17 mouse cellular contexts compared by ENCODE assay signal in the genomic region with DNA sequence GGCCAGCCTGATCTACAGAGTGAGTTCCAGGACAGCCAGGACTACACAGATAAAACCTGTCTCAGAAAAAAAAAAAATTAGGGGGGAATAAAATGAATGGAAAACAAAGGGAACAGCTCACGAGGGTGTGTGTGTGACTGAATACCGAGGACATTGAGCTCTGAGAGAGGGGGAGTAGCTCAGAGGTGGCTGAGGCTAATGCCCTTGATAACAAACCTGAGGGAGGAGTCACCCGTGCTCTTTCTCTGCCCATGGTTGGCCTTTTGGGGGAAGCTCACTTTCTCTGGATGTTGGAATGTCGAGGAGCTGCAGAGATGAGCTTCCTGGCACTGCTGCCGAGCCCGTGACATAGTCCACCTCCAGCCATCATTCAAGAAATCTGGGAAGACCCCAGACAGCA. TPM values are rescaled to one million over a fixed set of nuclear protein-coding genes. Genes with fewer than 3 reads are reported as not detected.
DNase-seq lines count a peak whose midpoint lies in the region; ATAC-seq and TF ChIP-seq lines count a peak whose summit lies in the region.
"Had no signal": no experiment of that assay in that cellular context is flagged by ENCODE, and none has a peak within 500 bp of the region (broad histone marks: within the 10 kb centered on the region; RNA-seq: fewer than 3 reads in every experiment).

No protein-coding gene starts in this region.

- no peaks in the 10 kb centered on the region for H3K27me3 ChIP-seq in heart, embryonic 10.5 days (ENCODE audit: insufficient read depth, poor library complexity, severe bottlenecking)
- H3K27me3 ChIP-seq in liver, embryonic 11.5 days (replicated peaks; ENCODE audit: control insufficient read depth, insufficient read depth, low read length): no peaks in the 10 kb centered on the region
- H3K27me3 ChIP-seq: forebrain, embryonic 13.5 days; hindbrain, embryonic 15.5 days; neural tube, embryonic 12.5 days had no signal

- DNase-seq in heart, embryonic 10.5 days (ENCODE audit: low spot score): no peak
- DNase-seq in heart, postnatal 36 days: no peak
- no peak for DNase-seq in liver, embryonic 11.5 days (ENCODE audit: low spot score)
- no peak for DNase-seq in liver
- peak; percentile 18 for DNase-seq in R1 (ENCODE audit: low read depth, low spot score)
- peak; percentile 67 for DNase-seq in induced T-regulatory cell, adult 2 months (ENCODE audit: low read depth)
- no peak for DNase-seq in lung, adult 2 months
- DNase-seq: adrenal gland, adult 2 months; embryo, embryonic 11 days; lung, postnatal 36 days; thymus, postnatal 25 days had no signal

- no peak for TF ChIP-seq POLR2A in lung, adult 2 months (IDR thresholded peaks at IDR 0.05; ENCODE audit: borderline replicate concordance, extremely low read depth, low read depth, low read length)

- WGBS in heart, embryonic 10.5 days: 35% methylated on average over 6 of the region's 6 CpGs
- 38% methylated on average over 6 of the region's 6 CpGs for whole genome bisulfite sequencing in liver, embryonic 11.5 days
- WGBS in lung, adult 2 months: 58% methylated on average over 6 of the region's 6 CpGs

- no peak overlapping the region for H3K4me3 ChIP-seq in heart, embryonic 10.5 days
- no peak overlapping the region for H3K4me3 ChIP-seq in liver, embryonic 11.5 days (ENCODE audit: low read depth, low read length)
- no peak overlapping the region for H3K4me3 ChIP-seq in lung, adult 2 months (replicated peaks; ENCODE audit: extremely low read depth, low read depth, low read length)
- H3K4me3 ChIP-seq: forebrain, embryonic 13.5 days; hindbrain, embryonic 15.5 days; neural tube, embryonic 12.5 days had no signal

- ATAC-seq in liver, embryonic 11.5 days (replicated peaks; ENCODE audit: low FRiP score): no peak
- ATAC-seq: forebrain, embryonic 13.5 days; midbrain, embryonic 16.5 days had no signal

- H3K36me3 ChIP-seq in heart, embryonic 10.5 days: no peaks in the 10 kb centered on the region
- no peaks in the 10 kb centered on the region for H3K36me3 ChIP-seq in liver, embryonic 11.5 days (ENCODE audit: control insufficient read depth, insufficient read depth, low read length)
- H3K36me3 ChIP-seq: hindbrain, embryonic 15.5 days; neural tube, embryonic 12.5 days had no signal

- H3K9me3 ChIP-seq in heart, embryonic 10.5 days: no peaks in the 10 kb centered on the region
- no peaks in the 10 kb centered on the region for H3K9me3 ChIP-seq in liver, embryonic 11.5 days (ENCODE audit: control insufficient read depth, low read length)
- H3K9me3 ChIP-seq: forebrain, embryonic 13.5 days; hindbrain, embryonic 15.5 days; neural tube, embryonic 12.5 days had no signal

- TF ChIP-seq CTCF in lung, adult 2 months (IDR thresholded peaks at IDR 0.05; ENCODE audit: insufficient read depth, low read length): no peak

- peak overlapping the region; percentile 67; the same call in 1 of the 2 replicates for H3K27ac ChIP-seq in heart, embryonic 10.5 days
- no peak overlapping the region for H3K27ac ChIP-seq in liver, embryonic 11.5 days (ENCODE audit: low read depth, low read length)
- H3K27ac ChIP-seq: forebrain, embryonic 13.5 days; hindbrain, embryonic 15.5 days; neural tube, embryonic 12.5 days had no signal

- H3K9ac ChIP-seq in liver, embryonic 11.5 days (ENCODE audit: low read depth, low read length): no peak overlapping the region
- H3K9ac ChIP-seq: forebrain, embryonic 13.5 days; hindbrain, embryonic 15.5 days; neural tube, embryonic 12.5 days had no signal

- peak overlapping the region; percentile 14; the same call in 1 of the 2 replicates for H3K4me2 ChIP-seq in liver, embryonic 11.5 days
- H3K4me2 ChIP-seq: forebrain, embryonic 13.5 days; hindbrain, embryonic 15.5 days; neural tube, embryonic 12.5 days had no signal

- peaks cover 32% of the 10 kb centered on the region for H3K4me1 ChIP-seq in heart, embryonic 10.5 days
- H3K4me1 ChIP-seq in liver, embryonic 11.5 days (replicated peaks; ENCODE audit: control insufficient read depth, insufficient read depth, low read length): peaks cover 34% of the 10 kb centered on the region
- H3K4me1 ChIP-seq in lung, adult 2 months (ENCODE audit: control insufficient read depth, insufficient read depth, low read length): peaks cover 13% of the 10 kb centered on the region
- H3K4me1 ChIP-seq: neural tube, embryonic 12.5 days had no signal

- intact Hi-C loops in heart, postnatal 36 days (cut with DNase I): no loop called here

RNA-seq across cellular contexts. Expression of gene Gpr183, which starts 4.0 kb away (rescaled TPM):
- 1.6 and 2.3 TPM in 2 replicates for polyA plus RNA-seq in heart, embryonic 10.5 days (2016; fragmentation: Nextera tagmentation; extraction: Ambion mirVana)
- total RNA-seq in heart, postnatal 36 days (2021): 1 to 10 TPM; 1.2 to 2.0 TPM
- polyA plus RNA-seq in liver, embryonic 11.5 days (2014; fragmentation: Nextera tagmentation; extraction: Ambion mirVana): 3.2 and 3.9 TPM in 2 replicates
- polyA plus RNA-seq in lung, adult 2 months (2012; rRNA removed): 2.3 and 3.1 TPM in 2 replicates

RNA-seq across cellular contexts. Expression of gene Gpr18, which starts 45.4 kb away (rescaled TPM):
- polyA plus RNA-seq in heart, embryonic 10.5 days (2016; fragmentation: Nextera tagmentation; extraction: Ambion mirVana): 0.34 TPM in 1 of 2 replicates, not detected in the other
- total RNA-seq in heart, postnatal 36 days (2021): under 1 TPM; 0.33 to 0.46 TPM
- polyA plus RNA-seq in liver, embryonic 11.5 days (2014; fragmentation: Nextera tagmentation; extraction: Ambion mirVana): not detected in 2 replicates
- polyA plus RNA-seq in lung, adult 2 months (2012; rRNA removed): 5.6 and 8.3 TPM in 2 replicates
- total RNA-seq: gastrocnemius, postnatal 4 days; layer of hippocampus, adult 18-20 months had no signal

Comparison
In these comparisons a context has a peak if more than half of its experiments do, and no peak if none do; other contexts are left out.
1. DNase-seq: peak in R1 (single experiment) and induced T-regulatory cell, adult 2 months (single experiment); none in heart, embryonic 10.5 days (single experiment), heart, postnatal 36 days (0 of 2), liver, embryonic 11.5 days (single experiment), liver (single experiment) and lung, adult 2 months (single experiment).